In genomic region chr15:85676871-85677270, GRCm38 (mm10) we compare ENCODE assay signal across 13 mouse cellular contexts. TPM values are rescaled to one million over a fixed set of nuclear protein-coding genes. Genes with fewer than 3 reads are reported as not detected.
DNase-seq lines count a peak whose midpoint lies in the region; ATAC-seq and TF ChIP-seq lines count a peak whose summit lies in the region.
"Had no signal": no experiment of that assay in that cellular context is flagged by ENCODE, and none has a peak within 500 bp of the region (broad histone marks: within the 10 kb centered on the region; RNA-seq: fewer than 3 reads in every experiment).

No protein-coding gene starts in this region.

- ATAC-seq in forebrain, embryonic 14.5 days: no peak
- no peak for ATAC-seq in forebrain, embryonic 12.5 days (ENCODE audit: low FRiP score)
- ATAC-seq in kidney, postnatal 0 days (replicated peaks; ENCODE audit: low FRiP score, low read depth): no peak
- ATAC-seq in midbrain, postnatal 0 days (ENCODE audit: low FRiP score): no peak
- no peak for ATAC-seq in activated CD4-positive, CD25-positive, alpha-beta regulatory T cell, adult 4 months

- H3K9me3 ChIP-seq in forebrain, embryonic 14.5 days (replicated peaks; ENCODE audit: control insufficient read depth, low read length): no peaks in the 10 kb centered on the region
- no peaks in the 10 kb centered on the region for H3K9me3 ChIP-seq in forebrain, embryonic 12.5 days
- H3K9me3 ChIP-seq in kidney, postnatal 0 days (replicated peaks; ENCODE audit: low read length): no peaks in the 10 kb centered on the region
- no peaks in the 10 kb centered on the region for H3K9me3 ChIP-seq in midbrain, postnatal 0 days (ENCODE audit: low read length)
- H3K9me3 ChIP-seq: kidney, embryonic 15.5 days; limb, embryonic 10.5 days had no signal

- H3K27ac ChIP-seq in forebrain, embryonic 14.5 days (ENCODE audit: low read depth, low read length): no peak overlapping the region
- H3K27ac ChIP-seq in forebrain, embryonic 12.5 days: no peak overlapping the region
- 0 out of 2 replicates have a peak overlapping the region, but pooled peaks have one; percentile 50 for H3K27ac ChIP-seq in kidney, postnatal 0 days
- H3K27ac ChIP-seq in brown adipose tissue, adult 24 weeks (replicated peaks; ENCODE audit: low read depth, low read length): peak overlapping the region; percentile 41
- H3K27ac ChIP-seq in midbrain, postnatal 0 days (ENCODE audit: low read depth, low read length): no peak overlapping the region
- H3K27ac ChIP-seq: kidney, embryonic 15.5 days; limb, embryonic 10.5 days; macrophage had no signal

- peak overlapping the region; percentile 2; the same call in 1 of the 2 replicates for H3K4me3 ChIP-seq in forebrain, embryonic 14.5 days (ENCODE audit: low read depth, low read length)
- no peak overlapping the region for H3K4me3 ChIP-seq in forebrain, embryonic 12.5 days (replicated peaks)
- H3K4me3 ChIP-seq in kidney, postnatal 0 days (replicated peaks; ENCODE audit: low read depth, low read length): no peak overlapping the region
- H3K4me3 ChIP-seq in brown adipose tissue, adult 24 weeks (ENCODE audit: insufficient read depth, low read depth, low read length): peak overlapping the region; percentile 8; the same call in 1 of the 2 replicates
- H3K4me3 ChIP-seq in midbrain, postnatal 0 days (ENCODE audit: low read depth, low read length): peak overlapping the region; percentile 1; the same call in 1 of the 2 replicates
- H3K4me3 ChIP-seq: kidney, embryonic 15.5 days; limb, embryonic 10.5 days had no signal

- TF ChIP-seq CTCF in kidney, postnatal 0 days (IDR thresholded peaks at IDR 0.05; ENCODE audit: low read depth): no peak
- no peak for TF ChIP-seq CTCF in midbrain, postnatal 0 days (IDR thresholded peaks at IDR 0.05)

- 76% methylated on average over 10 of the region's 10 CpGs for WGBS in forebrain, embryonic 14.5 days
- WGBS in forebrain, embryonic 12.5 days: 81% methylated on average over 10 of the region's 10 CpGs
- WGBS in kidney, postnatal 0 days: 57% methylated on average over 10 of the region's 10 CpGs
- 65% methylated on average over 10 of the region's 10 CpGs for WGBS in midbrain, postnatal 0 days

- H3K27me3 ChIP-seq in forebrain, embryonic 14.5 days (replicated peaks; ENCODE audit: control insufficient read depth, insufficient read depth, low read length): no peaks in the 10 kb centered on the region
- peaks cover 72% of the 10 kb centered on the region for H3K27me3 ChIP-seq in forebrain, embryonic 12.5 days
- no peaks in the 10 kb centered on the region for H3K27me3 ChIP-seq in kidney, postnatal 0 days (ENCODE audit: insufficient read depth, low read length)
- H3K27me3 ChIP-seq in midbrain, postnatal 0 days (ENCODE audit: insufficient read depth, low read length): no peaks in the 10 kb centered on the region
- H3K27me3 ChIP-seq: kidney, embryonic 15.5 days had no signal

- peak overlapping the region; percentile 50 for H3K9ac ChIP-seq in forebrain, embryonic 14.5 days (ENCODE audit: low read length)
- H3K9ac ChIP-seq in forebrain, embryonic 12.5 days: no peak overlapping the region
- no peak overlapping the region for H3K9ac ChIP-seq in kidney, postnatal 0 days (ENCODE audit: low read depth, low read length)
- H3K9ac ChIP-seq in midbrain, postnatal 0 days (replicated peaks; ENCODE audit: low read length, poor library complexity, severe bottlenecking): peak overlapping the region; percentile 29; the same call in 1 of the 2 replicates
- H3K9ac ChIP-seq: kidney, embryonic 15.5 days had no signal

- H3K36me3 ChIP-seq in forebrain, embryonic 14.5 days (ENCODE audit: control insufficient read depth, insufficient read depth, low read length): peaks cover 21% of the 10 kb centered on the region
- 0 out of 2 replicates have a peak, but pooled peaks cover 2% of the 10 kb centered on the region for H3K36me3 ChIP-seq in forebrain, embryonic 12.5 days (replicated peaks)
- H3K36me3 ChIP-seq in kidney, postnatal 0 days (ENCODE audit: insufficient read depth, low read length): 0 out of 2 replicates have a peak, but pooled peaks cover 6% of the 10 kb centered on the region
- peaks cover 2% of the 10 kb centered on the region; the same call in 1 of the 2 replicates for H3K36me3 ChIP-seq in midbrain, postnatal 0 days (ENCODE audit: insufficient read depth, low read length)
- H3K36me3 ChIP-seq: limb, embryonic 10.5 days had no signal

- peaks cover 71% of the 10 kb centered on the region for H3K4me1 ChIP-seq in forebrain, embryonic 14.5 days (ENCODE audit: control insufficient read depth, insufficient read depth, low read length)
- peaks cover 32% of the 10 kb centered on the region for H3K4me1 ChIP-seq in forebrain, embryonic 12.5 days
- peaks cover 36% of the 10 kb centered on the region for H3K4me1 ChIP-seq in kidney, postnatal 0 days (replicated peaks; ENCODE audit: insufficient read depth, low read length)
- H3K4me1 ChIP-seq in brown adipose tissue, adult 24 weeks (ENCODE audit: control insufficient read depth, insufficient read depth, insufficient read length, low read length): peaks cover 26% of the 10 kb centered on the region
- peaks cover 11% of the 10 kb centered on the region; the same call in 1 of the 2 replicates for H3K4me1 ChIP-seq in midbrain, postnatal 0 days (ENCODE audit: insufficient read depth, low read length)

- H3K4me2 ChIP-seq in forebrain, embryonic 14.5 days (ENCODE audit: low read length): peak overlapping the region; percentile 85
- no peak overlapping the region; the same call in 1 of the 2 replicates for H3K4me2 ChIP-seq in forebrain, embryonic 12.5 days
- H3K4me2 ChIP-seq in kidney, postnatal 0 days (ENCODE audit: low read length): no peak overlapping the region
- peak overlapping the region; percentile 87 for H3K4me2 ChIP-seq in midbrain, postnatal 0 days (ENCODE audit: low read depth, low read length, poor library complexity, severe bottlenecking)
- H3K4me2 ChIP-seq: kidney, embryonic 15.5 days had no signal

- DNase-seq in forebrain, embryonic 14.5 days (ENCODE audit: low spot score): no peak
- DNase-seq in kidney, postnatal 0 days (ENCODE audit: low spot score): no peak
- DNase-seq in kidney, postnatal 14 days: no peak
- DNase-seq in midbrain, postnatal 0 days (ENCODE audit: low spot score): no peak
- no peak for DNase-seq in adrenal gland, postnatal 4 days (ENCODE audit: low spot score in 2 of 2)
- DNase-seq: heart, postnatal 4 days; thymus, postnatal 14 days had no signal

RNA-seq across cellular contexts. Expression of gene Ppara, which starts 57.9 kb away (rescaled TPM):
- 0.67 and 0.73 TPM in 2 replicates for polyA plus RNA-seq in forebrain, embryonic 14.5 days (2014; fragmentation: Nextera tagmentation; extraction: Ambion mirVana)
- 0.53 and 0.74 TPM in 2 replicates for polyA plus RNA-seq in forebrain, embryonic 12.5 days (2016; fragmentation: Nextera tagmentation; extraction: Ambion mirVana)
- 10.9 and 12.0 TPM in 2 replicates for polyA plus RNA-seq in kidney, postnatal 0 days (2015; fragmentation: Nextera tagmentation; extraction: Ambion mirVana)
- polyA plus RNA-seq in brown adipose tissue, adult 24 weeks (2012; ENCODE audit: insufficient read depth, insufficient read length, missing spikeins): 53.5 and 108 TPM in 2 replicates
- total RNA-seq in midbrain, postnatal 0 days (2014; rRNA removed): 1.6 TPM in 2 replicates
- 0.86 and 2.8 TPM in 2 replicates for polyA plus RNA-seq in midbrain, postnatal 0 days (2015; fragmentation: Nextera tagmentation; extraction: Ambion mirVana)
- 10 to 100 TPM; 17.2 to 29.4 TPM for total RNA-seq in adrenal gland, postnatal 4 days (2021)
- under 1 TPM in 1 of 2 experiments, not detected in 1; 0.09 TPM for polyA plus RNA-seq in activated CD4-positive, CD25-positive, alpha-beta regulatory T cell, adult 4 months (2017; shearing (Covaris generic))
- polyA plus RNA-seq: macrophage had no signal

Comparison
In these comparisons a context has a peak if more than half of its experiments do, and no peak if none do; other contexts are left out.
1. H3K4me2 ChIP-seq: peak in forebrain, embryonic 14.5 days (single experiment) and midbrain, postnatal 0 days (single experiment); none in forebrain, embryonic 12.5 days (single experiment) and kidney, postnatal 0 days (single experiment).
2. H3K4me3 ChIP-seq: peak in forebrain, embryonic 14.5 days (single experiment), brown adipose tissue, adult 24 weeks (single experiment) and midbrain, postnatal 0 days (single experiment); none in forebrain, embryonic 12.5 days (single experiment) and kidney, postnatal 0 days (single experiment).
3. H3K9ac ChIP-seq: peak in forebrain, embryonic 14.5 days (single experiment) and midbrain, postnatal 0 days (single experiment); none in forebrain, embryonic 12.5 days (single experiment) and kidney, postnatal 0 days (single experiment).
4. H3K27ac ChIP-seq: peak in kidney, postnatal 0 days (single experiment) and brown adipose tissue, adult 24 weeks (single experiment); none in forebrain, embryonic 14.5 days (single experiment), forebrain, embryonic 12.5 days (single experiment) and midbrain, postnatal 0 days (single experiment).